Mouse (Mus musculus): ENCODE measurements around the gene Plcb2. TPM values are rescaled to one million over a fixed set of nuclear protein-coding genes. Genes with fewer than 3 reads are reported as not detected.
A peak's percentile ranks its signal among the peaks of the same experiment; 100 is the strongest.

The Plcb2 gene
- polyA plus RNA-seq, 1 experiment from 2014 or later, result 0.36 TPM

GRCm38 (mm10) chr2:118686693-118687092 lies 41.5 kb downstream of the Plcb2 start:
- Histone ChIP-seq H3K4me3 (no peak overlapping the region), H3K36me3 (no peaks in the 10 kb centered on the region), H3K27me3 (ENCODE audit: low read depth, poor library complexity, severe bottlenecking) (peaks cover 29% of the 10 kb centered on the region; the same call in 1 of the 2 replicates), H3K9me3 (replicated peaks) (no peaks in the 10 kb centered on the region), H3K4me1 (peaks cover 12% of the 10 kb centered on the region), H3K27ac (no peak overlapping the region)
- no peak for DNase-seq (ENCODE audit: low spot score)
- WGBS, result 82% methylated on average over 8 of the region's 8 CpGs

- Histone ChIP-seq H3K9me3 (replicated peaks) (no peaks in the 10 kb centered on the region), H3K4me3 (no peak overlapping the region), H3K4me1 (peaks cover 12% of the 10 kb centered on the region), H3K36me3 (no peaks in the 10 kb centered on the region), H3K27me3 (ENCODE audit: low read depth, poor library complexity, severe bottlenecking) (peaks cover 37% of the 10 kb centered on the region), H3K27ac (no peak overlapping the region)
- 90% methylated on average over 4 of the region's 4 CpGs for WGBS
- no peak for DNase-seq (ENCODE audit: low spot score)
These were observed 43.1 kb downstream of the Plcb2 start for GRCm38 (mm10) chr2:118685088-118685487.

GRCm38 (mm10) chr2:118682544-118683260 lies 45.5 kb downstream of the Plcb2 start:
- peaks cover 14% of the 10 kb centered on the region for H3K4me1 ChIP-seq
- H3K4me3 ChIP-seq, result no peak overlapping the region
- H3K27ac ChIP-seq, result no peak overlapping the region; the same call in 1 of the 2 replicates
- H3K36me3 ChIP-seq, result no peaks in the 10 kb centered on the region
- peaks cover 49% of the 10 kb centered on the region for H3K27me3 ChIP-seq (ENCODE audit: low read depth, poor library complexity, severe bottlenecking)
- 40% methylated on average over 8 of the region's 8 CpGs for WGBS
- no peaks in the 10 kb centered on the region for H3K9me3 ChIP-seq (replicated peaks)
- DNase-seq (ENCODE audit: low spot score), result no peak

GRCm38 (mm10) chr2:118680926-118681325 lies 47.3 kb downstream of the Plcb2 start:
- Histone ChIP-seq H3K27ac (no peak overlapping the region), H3K4me1 (peaks cover 25% of the 10 kb centered on the region), H3K9me3 (replicated peaks) (no peaks in the 10 kb centered on the region), H3K27me3 (ENCODE audit: low read depth, poor library complexity, severe bottlenecking) (peaks cover 67% of the 10 kb centered on the region), H3K36me3 (no peaks in the 10 kb centered on the region), H3K4me3 (no peak overlapping the region)
- 92% methylated on average over 6 of the region's 6 CpGs for WGBS
- DNase-seq (ENCODE audit: low spot score), result no peak

- 84% methylated on average over 3 of the region's 3 CpGs for whole genome bisulfite sequencing
- Histone ChIP-seq H3K36me3 (no peaks in the 10 kb centered on the region), H3K27ac (no peak overlapping the region), H3K4me3 (no peak overlapping the region), H3K27me3 (ENCODE audit: low read depth, poor library complexity, severe bottlenecking) (peaks cover 80% of the 10 kb centered on the region), H3K9me3 (replicated peaks) (no peaks in the 10 kb centered on the region), H3K4me1 (peaks cover 25% of the 10 kb centered on the region)
- no peak for DNase-seq (ENCODE audit: low spot score)
These were observed 48.7 kb downstream of the Plcb2 start for GRCm38 (mm10) chr2:118679577-118679976.

GRCm38 (mm10) chr2:118677817-118678216 lies 50.4 kb downstream of the Plcb2 start:
- Histone ChIP-seq H3K27ac (peak overlapping the region; percentile 54; the same call in 1 of the 2 replicates), H3K4me1 (peaks cover 23% of the 10 kb centered on the region), H3K4me3 (peak overlapping the region; percentile 56), H3K9me3 (replicated peaks) (no peaks in the 10 kb centered on the region), H3K27me3 (ENCODE audit: low read depth, poor library complexity, severe bottlenecking) (peaks cover 93% of the 10 kb centered on the region), H3K36me3 (no peaks in the 10 kb centered on the region)
- 8% methylated on average over 4 of the region's 4 CpGs for WGBS
- DNase-seq (ENCODE audit: low spot score), result no peak

GRCm38 (mm10) chr2:118676839-118677741 lies 51.1 kb downstream of the Plcb2 start:
- H3K4me1 ChIP-seq, result peaks cover 16% of the 10 kb centered on the region
- H3K27ac ChIP-seq, result peak overlapping the region; percentile 54; the same call in 1 of the 2 replicates
- no peaks in the 10 kb centered on the region for H3K36me3 ChIP-seq
- peak overlapping the region; percentile 56 for H3K4me3 ChIP-seq
- DNase-seq (ENCODE audit: low spot score), result peak; percentile 59
- H3K27me3 ChIP-seq (ENCODE audit: low read depth, poor library complexity, severe bottlenecking), result peaks cover 94% of the 10 kb centered on the region
- no peaks in the 10 kb centered on the region for H3K9me3 ChIP-seq (replicated peaks)
- 1% methylated on average over 82 of the region's 89 CpGs for WGBS

GRCm38 (mm10) chr2:118674500-118674899 lies 53.7 kb downstream of the Plcb2 start:
- no peak for DNase-seq (ENCODE audit: low spot score)
- no peaks in the 10 kb centered on the region for H3K36me3 ChIP-seq
- no peak overlapping the region for H3K27ac ChIP-seq
- peaks cover 16% of the 10 kb centered on the region for H3K4me1 ChIP-seq
- no peak overlapping the region for H3K4me3 ChIP-seq
- H3K27me3 ChIP-seq (ENCODE audit: low read depth, poor library complexity, severe bottlenecking), result peaks cover 99% of the 10 kb centered on the region
- no peaks in the 10 kb centered on the region for H3K9me3 ChIP-seq (replicated peaks)
- WGBS, result 7% methylated on average over 7 of the region's 7 CpGs

- peaks cover 16% of the 10 kb centered on the region for H3K4me1 ChIP-seq
- H3K4me3 ChIP-seq, result no peak overlapping the region
- DNase-seq (ENCODE audit: low spot score), result no peak
- peaks cover 99% of the 10 kb centered on the region for H3K27me3 ChIP-seq (ENCODE audit: low read depth, poor library complexity, severe bottlenecking)
- H3K36me3 ChIP-seq, result no peaks in the 10 kb centered on the region
- H3K9me3 ChIP-seq (replicated peaks), result no peaks in the 10 kb centered on the region
- H3K27ac ChIP-seq, result no peak overlapping the region
- 25% methylated on average over 15 of the region's 15 CpGs for WGBS
These were observed 54.4 kb downstream of the Plcb2 start for GRCm38 (mm10) chr2:118673686-118674465.

GRCm38 (mm10) chr2:118671728-118672127 lies 56.5 kb downstream of the Plcb2 start:
- WGBS, result 77% methylated on average over 1 of the region's 1 CpGs
- no peak for DNase-seq (ENCODE audit: low spot score)
- no peaks in the 10 kb centered on the region for H3K9me3 ChIP-seq (replicated peaks)
- peaks cover 79% of the 10 kb centered on the region for H3K27me3 ChIP-seq (ENCODE audit: low read depth, poor library complexity, severe bottlenecking)
- H3K36me3 ChIP-seq, result no peaks in the 10 kb centered on the region
- no peak overlapping the region for H3K4me3 ChIP-seq
- H3K4me1 ChIP-seq, result peaks cover 5% of the 10 kb centered on the region
- no peak overlapping the region for H3K27ac ChIP-seq

- Histone ChIP-seq H3K27ac (no peak overlapping the region), H3K27me3 (ENCODE audit: low read depth, poor library complexity, severe bottlenecking) (peaks cover 77% of the 10 kb centered on the region), H3K4me1 (peaks cover 15% of the 10 kb centered on the region), H3K4me3 (no peak overlapping the region), H3K36me3 (no peaks in the 10 kb centered on the region), H3K9me3 (replicated peaks) (no peaks in the 10 kb centered on the region)
- WGBS, result 51% methylated on average over 2 of the region's 2 CpGs
- no peak for DNase-seq (ENCODE audit: low spot score)
These were observed 58.5 kb downstream of the Plcb2 start for GRCm38 (mm10) chr2:118669785-118670184.

GRCm38 (mm10) chr2:118669245-118669644 lies 59.0 kb downstream of the Plcb2 start:
- Histone ChIP-seq H3K36me3 (no peaks in the 10 kb centered on the region), H3K9me3 (replicated peaks) (no peaks in the 10 kb centered on the region), H3K27ac (no peak overlapping the region), H3K4me3 (no peak overlapping the region), H3K27me3 (ENCODE audit: low read depth, poor library complexity, severe bottlenecking) (peaks cover 77% of the 10 kb centered on the region), H3K4me1 (peaks cover 15% of the 10 kb centered on the region)
- 63% methylated on average over 6 of the region's 6 CpGs for WGBS
- DNase-seq (ENCODE audit: low spot score), result no peak
